ENCODE assay signal across 8 mouse cellular contexts in the genomic region with DNA sequence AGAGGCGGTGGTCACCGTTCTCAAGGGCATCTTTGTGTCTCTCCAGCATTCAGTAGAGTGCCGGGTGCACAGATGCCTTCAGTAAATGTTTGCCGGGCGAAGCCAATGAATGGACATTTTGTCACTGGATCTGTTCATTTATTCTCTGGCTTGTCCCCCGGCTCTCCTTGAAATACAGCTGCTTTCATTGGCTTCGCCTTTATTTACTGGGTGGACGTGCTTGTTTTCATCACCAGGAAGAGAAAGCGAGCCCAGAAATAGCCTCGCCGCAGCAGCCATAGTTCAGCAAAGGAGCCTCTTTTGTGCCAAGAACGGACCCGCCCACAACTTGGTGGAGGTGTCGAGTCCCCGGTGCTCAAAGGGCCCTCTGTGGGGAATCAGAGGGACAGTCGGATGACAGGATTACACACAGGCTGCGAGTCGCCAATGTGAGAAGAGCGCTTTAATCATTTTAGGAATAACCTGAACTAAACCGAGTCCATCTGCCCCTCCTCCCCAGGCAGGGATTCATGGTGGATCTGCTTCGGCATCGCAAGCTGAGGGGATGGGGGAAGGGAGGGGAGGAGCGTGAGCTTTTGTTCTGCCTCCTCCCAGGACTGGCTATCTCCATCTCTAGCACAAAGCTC. TPM values are rescaled to one million over a fixed set of nuclear protein-coding genes. Genes with fewer than 3 reads are reported as not detected.
DNase-seq lines count a peak whose midpoint lies in the region; ATAC-seq and TF ChIP-seq lines count a peak whose summit lies in the region.

No protein-coding gene starts in this region.

- no peaks in the 10 kb centered on the region for H3K27me3 ChIP-seq in forebrain, embryonic 15.5 days
- peaks cover 19% of the 10 kb centered on the region for H3K27me3 ChIP-seq in liver, embryonic 14.5 days (ENCODE audit: control insufficient read depth, insufficient read depth, low read length)

- peak; percentile 60 for DNase-seq in cerebellum, adult 11-12 months
- DNase-seq in heart, postnatal 14 days = peak; percentile 64 to 75
- peak; percentile 52 to 71 for DNase-seq in kidney, postnatal 36 days
- no peak for DNase-seq in liver, embryonic 14.5 days (ENCODE audit: low read depth in 3 of 3, low spot score in 3 of 3)
- peak; percentile 58 for DNase-seq in naive thymus-derived CD4-positive, alpha-beta T cell, adult 2 months (ENCODE audit: low read depth)
- peak; percentile 50 for DNase-seq in thymus, postnatal 0 days (ENCODE audit: low spot score)

- TF ChIP-seq CTCF in liver, embryonic 14.5 days (IDR thresholded peaks at IDR 0.05; ENCODE audit: low read depth) = no peak

- no peaks in the 10 kb centered on the region for H3K36me3 ChIP-seq in forebrain, embryonic 15.5 days
- H3K36me3 ChIP-seq in liver, embryonic 14.5 days (replicated peaks; ENCODE audit: control insufficient read depth, insufficient read depth, low read depth) = no peaks in the 10 kb centered on the region

- H3K4me3 ChIP-seq in forebrain, embryonic 15.5 days = peak overlapping the region; percentile 42
- peak overlapping the region; percentile 15 to 44 for H3K4me3 ChIP-seq in liver, embryonic 14.5 days (ENCODE audit: insufficient read depth in 1 of 2, low read depth in 2 of 2, low read length in 2 of 2)

- peaks cover 42% of the 10 kb centered on the region for H3K4me1 ChIP-seq in forebrain, embryonic 15.5 days
- H3K4me1 ChIP-seq in liver, embryonic 14.5 days (replicated peaks; ENCODE audit: control insufficient read depth in 2 of 2, insufficient read depth in 2 of 2, low read length in 1 of 2) = peaks cover 0 to 6% of the 10 kb centered on the region in 2 experiments; a peak in 1 of 4 replicates

- ATAC-seq in CD4-positive, CD25-positive, alpha-beta regulatory T cell, adult 4 months = peak; percentile 83
- ATAC-seq in forebrain, embryonic 15.5 days (replicated peaks) = peak; percentile 86
- no peak for ATAC-seq in liver, embryonic 14.5 days (ENCODE audit: insufficient read depth)

- H3K9ac ChIP-seq in forebrain, embryonic 15.5 days (replicated peaks) = peak overlapping the region; percentile 77
- H3K9ac ChIP-seq in liver, embryonic 14.5 days (replicated peaks) = no peak overlapping the region

- H3K27ac ChIP-seq in forebrain, embryonic 15.5 days (replicated peaks) = peak overlapping the region; percentile 99
- no peak overlapping the region for H3K27ac ChIP-seq in liver, embryonic 14.5 days

- no peaks in the 10 kb centered on the region for H3K9me3 ChIP-seq in forebrain, embryonic 15.5 days
- H3K9me3 ChIP-seq in liver, embryonic 14.5 days (ENCODE audit: control insufficient read depth, low read length) = no peaks in the 10 kb centered on the region

- TF ChIP-seq EP300 in liver, embryonic 14.5 days (IDR thresholded peaks at IDR 0.05; ENCODE audit: low read depth) = no peak

- intact Hi-C loops in heart, postnatal 14 days (cut with DNase I) = no loop called here

- peak overlapping the region; percentile 62 for H3K4me2 ChIP-seq in forebrain, embryonic 15.5 days (replicated peaks)
- H3K4me2 ChIP-seq in liver, embryonic 14.5 days (ENCODE audit: low read depth) = peak overlapping the region; percentile 42

- under 1% methylated on average over 23 of the region's 23 CpGs for WGBS in forebrain, embryonic 15.5 days
- 9% methylated on average over 23 of the region's 23 CpGs for WGBS in liver, embryonic 14.5 days (ENCODE audit: insufficient replicate concordance)

RNA-seq across cellular contexts. Expression of a gene that starts 13.9 kb away (rescaled TPM):
- polyA plus RNA-seq in CD4-positive, CD25-positive, alpha-beta regulatory T cell, adult 4 months (2017; shearing (Covaris generic)) = 10 to 100 TPM; 36.0 to 41.4 TPM
- polyA plus RNA-seq in forebrain, embryonic 15.5 days (2015; fragmentation: Nextera tagmentation; extraction: Ambion mirVana) = 97.3 and 105 TPM in 2 replicates
- total RNA-seq in heart, postnatal 14 days (2021) = 10 to 100 TPM; 25.2 to 37.8 TPM
- polyA plus RNA-seq in liver, embryonic 14.5 days (2012; rRNA removed) = 33.7 and 45.0 TPM in 2 replicates
- 39.0 and 41.1 TPM in 2 replicates for polyA plus RNA-seq in liver, embryonic 14.5 days (2014; fragmentation: Nextera tagmentation; extraction: Ambion mirVana)
- 158 and 174 TPM in 2 replicates for polyA plus RNA-seq in thymus, postnatal 0 days (2015; fragmentation: Nextera tagmentation; extraction: Ambion mirVana)

RNA-seq across cellular contexts. Expression of a gene that starts 18.6 kb away (rescaled TPM):
- polyA plus RNA-seq in CD4-positive, CD25-positive, alpha-beta regulatory T cell, adult 4 months (2017; shearing (Covaris generic)) = under 1 TPM; 0.59 to 0.72 TPM
- 920 and 926 TPM in 2 replicates for polyA plus RNA-seq in forebrain, embryonic 15.5 days (2015; fragmentation: Nextera tagmentation; extraction: Ambion mirVana)
- total RNA-seq in heart, postnatal 14 days (2021) = 1 to 10 TPM; 5.2 to 8.8 TPM
- 2.7 and 7.1 TPM in 2 replicates for polyA plus RNA-seq in liver, embryonic 14.5 days (2012; rRNA removed)
- polyA plus RNA-seq in liver, embryonic 14.5 days (2014; fragmentation: Nextera tagmentation; extraction: Ambion mirVana) = 0.29 and 0.49 TPM in 2 replicates
- polyA plus RNA-seq in thymus, postnatal 0 days (2015; fragmentation: Nextera tagmentation; extraction: Ambion mirVana) = 34.5 and 37.3 TPM in 2 replicates

Comparison
In these comparisons a context has a peak if more than half of its experiments do, and no peak if none do; other contexts are left out.
1. DNase-seq: peak in cerebellum, adult 11-12 months (single experiment), heart, postnatal 14 days (2 of 2), kidney, postnatal 36 days (2 of 2), naive thymus-derived CD4-positive, alpha-beta T cell, adult 2 months (single experiment) and thymus, postnatal 0 days (single experiment); none in liver, embryonic 14.5 days (0 of 3).
2. RNA of a gene that starts 18.6 kb away (polyA plus RNA-seq): 920 to 926 TPM in forebrain, embryonic 15.5 days; 34.5 to 37.3 TPM in thymus, postnatal 0 days, 0.29 to 7.1 TPM in liver, embryonic 14.5 days and 0.59 to 0.72 TPM in CD4-positive, CD25-positive, alpha-beta regulatory T cell, adult 4 months; every median in the first group is over 10 times any median in the second.